Mouse (Mus musculus): ENCODE results near the gene Ubl3. TPM values are rescaled to one million over a fixed set of nuclear protein-coding genes. Genes with fewer than 3 reads are reported as not detected.

Ubl3 gene
- total RNA-seq (2021) (100 to 1,000 TPM; 163 to 167 TPM), polyA plus RNA-seq (2012; rRNA removed) (90.5 and 90.9 TPM in 2 replicates)
- long read RNA-seq, transcript Ubl3-201 (5 exons, 2,537 nt), result major isoform, 171 of 220 reads
- long read RNA-seq, transcript Ubl3-204 (6 exons, 2,064 nt), result minor isoform, 39 of 220 reads
- long read RNA-seq, partial matches to known transcripts, result 9 of 220 reads
- long read RNA-seq, other reads (novel, unspliced or antisense), result 1 of 220 reads

GRCm38 (mm10) chr5:148552187-148553071 lies at the start of gene Ubl3:
Ubl3 (minus strand) TSS chr5:148552789.
- peak; percentile 95 for DNase-seq

GRCm38 (mm10) chr5:148598376-148598775 lies 45.8 kb upstream of the Ubl3 start:
- DNase-seq, result no peak

- no peak for DNase-seq
These were observed 43.6 kb upstream of the Ubl3 start for GRCm38 (mm10) chr5:148596086-148596753.

GRCm38 (mm10) chr5:148595459-148595751 lies 42.8 kb upstream of the Ubl3 start:
- no peak for DNase-seq

GRCm38 (mm10) chr5:148594693-148595458 lies 42.3 kb upstream of the Ubl3 start:
- no peak for DNase-seq

DNA sequence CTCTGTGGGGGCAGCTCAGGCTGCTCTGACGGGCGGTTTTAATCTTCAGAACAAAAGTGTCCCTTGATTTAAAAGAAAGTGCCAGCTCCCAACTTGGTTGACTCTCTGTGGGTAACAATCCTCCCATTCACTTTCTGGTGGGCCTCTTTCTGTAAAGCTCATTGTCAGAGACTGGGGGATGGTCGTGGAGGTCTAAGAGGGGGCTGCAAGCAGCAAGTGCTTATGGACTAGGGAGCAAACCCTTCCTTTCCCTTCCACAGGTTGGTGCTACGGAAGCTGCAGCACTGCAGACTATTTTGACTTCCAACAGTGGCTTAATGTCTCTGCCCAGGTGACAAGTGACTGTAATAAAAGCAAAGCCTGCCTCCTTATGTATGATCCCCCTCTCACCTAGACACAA lies 41.0 kb upstream of the Ubl3 start:
- no peak for DNase-seq

DNA sequence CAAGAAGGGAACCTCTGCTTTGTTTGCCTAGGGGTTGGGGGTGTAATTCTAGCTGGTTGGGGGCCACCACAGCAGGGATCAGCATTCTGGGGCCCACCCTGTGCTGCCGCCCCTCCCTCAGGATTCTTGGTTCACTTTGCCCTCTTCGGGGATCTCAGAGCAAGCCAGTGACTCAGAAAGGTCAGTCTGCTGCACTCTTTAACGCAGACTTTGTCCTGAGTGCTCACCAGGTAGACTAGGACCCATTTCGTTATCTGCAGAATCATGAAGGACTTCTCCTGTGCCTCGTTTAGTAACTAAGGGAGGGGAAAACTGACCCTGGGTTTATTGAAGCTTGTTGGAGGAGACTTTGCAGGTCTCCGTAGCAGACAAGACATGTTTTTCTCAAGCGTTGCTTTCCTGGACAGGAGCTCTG lies 38.9 kb upstream of the Ubl3 start:
- no peak for DNase-seq

DNA sequence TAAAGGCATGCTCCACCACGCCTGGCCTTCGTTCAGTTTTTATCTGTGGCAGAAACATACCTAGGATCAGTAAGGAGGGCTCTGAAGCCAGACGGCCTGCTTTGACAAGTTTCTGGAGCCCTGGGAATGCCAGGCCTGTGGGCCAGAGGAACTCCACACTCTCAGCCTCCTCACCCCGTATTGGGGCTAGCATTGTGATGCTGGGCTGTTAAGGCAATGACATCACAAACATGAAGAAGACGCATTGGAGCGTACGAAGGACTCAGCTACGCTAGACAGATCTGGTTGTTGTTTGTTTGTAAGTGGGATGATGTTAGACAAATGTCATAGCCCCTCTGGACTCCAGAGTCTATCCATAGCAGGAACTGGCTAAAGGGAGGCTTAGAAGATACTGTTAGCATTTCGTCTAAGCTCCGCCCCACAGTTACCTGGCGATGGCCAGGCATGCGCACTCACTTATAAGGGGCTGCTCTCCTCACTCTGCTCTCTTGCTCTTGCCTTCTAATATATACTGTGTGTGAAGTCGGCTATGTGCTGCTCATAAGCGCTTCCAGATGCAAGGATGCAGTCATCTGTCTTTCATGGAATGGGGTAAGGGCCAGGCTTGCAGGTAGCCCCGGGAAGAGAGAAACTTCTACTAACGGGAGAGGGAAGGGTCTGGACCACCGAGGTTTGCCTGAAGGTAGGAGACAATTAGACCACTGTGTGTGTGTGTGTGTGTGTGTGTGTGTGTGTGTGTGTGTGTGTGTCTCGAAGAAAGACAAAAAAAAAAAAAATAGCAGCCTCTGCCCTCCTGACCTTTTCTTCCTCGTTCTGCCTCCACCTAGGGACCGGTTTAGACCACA lies 38.2 kb upstream of the Ubl3 start:
- DNase-seq, result no peak

GRCm38 (mm10) chr5:148588987-148589386 lies 36.4 kb upstream of the Ubl3 start:
- DNase-seq, result no peak

GRCm38 (mm10) chr5:148588142-148588650 lies 35.6 kb upstream of the Ubl3 start:
- no peak for DNase-seq

DNA sequence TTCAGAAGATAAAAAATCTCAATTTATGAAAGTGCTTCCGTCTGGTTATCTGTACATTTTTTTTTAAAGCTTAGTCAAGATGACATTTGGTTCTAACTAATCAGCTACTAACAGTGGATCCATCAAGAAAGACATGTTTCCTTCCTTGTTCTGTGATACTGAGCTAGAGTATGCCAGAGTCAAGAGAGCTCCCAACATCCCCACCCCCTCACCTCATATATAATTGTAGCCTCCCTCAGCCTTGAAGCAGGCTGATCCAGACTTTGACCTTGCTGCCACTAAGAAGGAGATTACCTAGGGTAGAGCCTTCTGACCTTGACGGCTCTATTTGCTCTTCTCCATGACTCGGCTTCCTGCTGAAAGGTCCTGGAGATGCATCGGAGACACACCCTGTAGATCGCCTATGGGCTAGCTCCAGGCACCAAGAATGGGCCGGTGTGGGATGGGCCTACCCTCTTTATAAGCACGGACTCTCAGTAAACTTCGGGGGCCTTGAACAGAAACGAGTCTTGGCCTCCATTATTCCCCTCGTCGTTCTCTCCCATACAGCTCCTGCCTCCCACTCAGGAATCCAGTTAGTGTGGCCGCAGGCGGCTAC lies 27.9 kb upstream of the Ubl3 start:
- no peak for DNase-seq

- no peak for DNase-seq
These were observed 26.6 kb upstream of the Ubl3 start for GRCm38 (mm10) chr5:148579156-148579555.

DNA sequence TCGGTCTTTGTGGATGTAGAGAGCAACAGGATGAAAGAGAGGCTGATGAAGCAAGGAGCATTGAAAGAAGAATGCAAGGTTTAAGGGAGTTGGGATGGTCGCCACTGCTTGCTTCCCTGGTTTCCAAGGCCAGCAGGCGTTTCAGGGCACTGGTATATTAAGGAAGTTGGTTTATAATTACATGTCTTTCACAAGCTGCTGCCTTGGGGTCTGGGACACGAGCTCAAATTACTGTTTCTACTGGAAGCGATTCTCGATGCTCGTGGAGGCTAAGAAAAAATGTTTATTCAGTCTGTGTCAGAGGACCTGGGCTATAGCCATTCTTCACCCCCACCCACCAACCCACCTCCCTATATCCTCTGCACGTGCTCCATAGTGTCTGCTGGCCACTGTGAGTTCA lies 25.8 kb upstream of the Ubl3 start:
- no peak for DNase-seq

- DNase-seq, result no peak
These were observed 24.7 kb upstream of the Ubl3 start for GRCm38 (mm10) chr5:148577278-148577677.

DNA sequence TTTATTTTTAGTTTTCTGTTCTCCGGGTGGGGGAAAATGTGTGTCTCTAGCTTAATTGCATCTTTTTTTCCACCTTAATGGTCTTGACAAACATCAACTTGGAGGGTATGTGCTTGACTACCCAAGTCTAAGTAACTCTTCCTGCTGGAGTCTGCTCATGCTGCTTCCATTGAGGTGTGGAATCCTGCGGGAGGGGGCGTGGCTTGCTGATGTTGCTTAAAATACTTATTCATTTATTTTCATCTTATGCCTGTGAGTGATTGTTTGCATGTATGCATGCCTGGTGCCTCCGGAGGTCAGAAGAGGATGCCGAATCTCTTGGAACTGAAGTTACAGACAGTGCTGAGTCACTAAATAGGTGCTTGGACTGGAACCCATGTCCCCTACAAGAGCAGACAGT lies 22.6 kb upstream of the Ubl3 start:
- DNase-seq, result no peak

DNA sequence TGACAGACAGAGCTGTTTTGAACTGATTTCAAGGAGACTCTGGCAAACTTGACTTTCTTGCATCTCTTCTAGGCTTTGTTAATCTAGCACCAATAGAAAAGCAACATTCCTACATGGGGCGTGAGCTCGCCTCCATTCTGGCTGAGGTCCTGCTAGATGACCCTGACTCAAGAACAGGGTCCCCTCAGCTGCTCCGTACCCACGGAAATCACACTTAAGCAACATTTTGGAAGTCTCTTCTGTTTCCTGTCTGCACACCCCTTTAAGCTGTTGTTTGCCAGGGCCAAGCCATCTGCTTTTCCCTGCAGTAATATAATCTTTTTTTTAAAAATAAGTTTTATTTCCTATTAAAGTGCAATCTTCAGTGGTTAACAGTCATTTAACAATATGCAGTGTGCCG lies 20.1 kb upstream of the Ubl3 start:
- no peak for DNase-seq

GRCm38 (mm10) chr5:148570571-148571304 lies 18.1 kb upstream of the Ubl3 start:
- peak; percentile 32 for DNase-seq

DNA sequence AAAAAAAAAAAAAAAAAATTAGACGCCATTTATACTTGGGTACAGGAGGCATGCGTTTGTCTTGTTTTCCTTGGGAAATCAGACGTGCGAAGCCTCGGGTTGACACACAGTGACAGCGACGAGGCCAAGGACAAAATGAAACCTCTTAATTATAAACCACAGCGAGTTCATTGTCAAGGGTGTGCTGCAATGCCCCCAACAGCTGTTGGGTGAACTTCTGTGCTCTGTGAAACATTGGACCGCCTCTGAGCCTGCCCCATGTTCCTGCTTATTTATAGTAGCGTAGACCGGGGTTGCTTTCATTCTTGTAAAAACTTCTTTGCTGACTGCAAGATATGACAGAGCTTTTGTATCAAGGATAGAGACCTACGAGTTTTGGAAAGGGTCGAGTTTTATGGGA lies 16.9 kb upstream of the Ubl3 start:
- peak; percentile 60 for DNase-seq

GRCm38 (mm10) chr5:148565636-148566035 lies 13.0 kb upstream of the Ubl3 start:
- no peak for DNase-seq

GRCm38 (mm10) chr5:148564073-148564472 lies 11.5 kb upstream of the Ubl3 start:
- DNase-seq, result no peak
